Mouse (Mus musculus) forebrain, embryonic 11.5 days (tissue): ENCODE measurements around the gene Snap29. TPM values are rescaled to one million over a fixed set of nuclear protein-coding genes. Genes with fewer than 3 reads are reported as not detected.

Experiments
- ATAC-seq: fragments of 200-750 bp; cut with Nextera tagmentation; replicated peaks from 2 replicates; pipeline ENCODE4 v1.8.0; 2017; ENCODE audit warnings: moderate TSS enrichment; ENCODE audit not compliant: low FRiP score
- DNase-seq: peaks from one replicate; pipeline ENCODE4 v3.0.0-alpha.2; 2017; ENCODE audit warnings: low spot score
- H3K27ac ChIP-seq: fragments of 300-500 bp; sonication (generic); 2 replicates; pipeline ENCODE4 v1.5.1; 2014; ENCODE audit warnings: low read depth, low read length
- H3K27me3 ChIP-seq: fragments of 300-500 bp; sonication (generic); 2 replicates; pipeline ENCODE4 v1.6.1; 2014; ENCODE audit warnings: mild to moderate bottlenecking, low read length, mixed read lengths; ENCODE audit not compliant: control insufficient read depth, insufficient read depth
- H3K36me3 ChIP-seq: fragments of 300-500 bp; sonication (generic); 2 replicates; pipeline ENCODE4 v1.6.1; 2014; ENCODE audit warnings: mild to moderate bottlenecking, low read length, moderate library complexity, mixed read lengths; ENCODE audit not compliant: control insufficient read depth, insufficient read depth
- H3K4me1 ChIP-seq: fragments of 300-500 bp; sonication (generic); replicated peaks from 2 replicates; pipeline ENCODE4 v1.6.1; 2014; ENCODE audit warnings: low read length, mixed read lengths; ENCODE audit not compliant: control insufficient read depth, insufficient read depth
- H3K4me2 ChIP-seq: fragments of 300-500 bp; sonication (generic); 2 replicates; pipeline ENCODE4 v1.6.1; 2014; ENCODE audit warnings: low read depth, mild to moderate bottlenecking, low read length, moderate library complexity, mixed read lengths; ENCODE audit not compliant: severe bottlenecking
- H3K4me3 ChIP-seq: fragments of 300-500 bp; sonication (generic); 2 replicates; pipeline ENCODE4 v1.5.1; 2014; ENCODE audit warnings: low read depth, low read length
- H3K9ac ChIP-seq: fragments of 300-500 bp; sonication (generic); 2 replicates; pipeline ENCODE4 v1.6.1; 2014; ENCODE audit warnings: low read length
- H3K9me3 ChIP-seq: fragments of 300-500 bp; sonication (generic); 2 replicates; pipeline ENCODE4 v1.6.1; 2016; ENCODE audit warnings: low read length, mixed read lengths; ENCODE audit not compliant: control insufficient read depth
- WGBS: fragments of 180-500 bp; shearing (Covaris S2); extraction: QIAGEN DNeasy Blood & Tissue Kit; methylation state at CpG from one replicate; pipeline ENCODE4 v1.1.7; 2014; 5-methylcytosine and 5-hydroxymethylcytosine counted together
- polyA plus RNA-seq: library from polyadenylated mRNA; unstranded; fragments of >200 nt; fragmentation: Nextera tagmentation; extraction: Ambion mirVana; gene quantifications from 2 replicates; pipeline ENCODE4 v1.2.1, GENCODE M21; 2014

Gene Snap29
- polyA plus RNA-seq: 6.7 and 6.9 TPM in 2 replicates

GRCm38 (mm10) chr16:17405736-17406443 is at the start of gene Snap29, which contains the start of gene Pi4ka:
TSS of gene Snap29 (plus strand) at chr16:17405986.
TSS of gene Pi4ka (minus strand) at chr16:17406314.
- Histone ChIP-seq H3K4me3 (peak within 1 kb of the TSS; percentile 61), H3K36me3 (no peaks in the 10 kb centered on the region; the same call in 1 of the 2 replicates), H3K9ac (peak within 1 kb of the TSS; percentile 72), H3K9me3 (no peaks in the 10 kb centered on the region), H3K4me2 (peak within 1 kb of the TSS; percentile 75), H3K27me3 (no peaks in the 10 kb centered on the region), H3K4me1 (peaks cover 6% of the 10 kb centered on the region; the same call in 1 of the 2 replicates), H3K27ac (peak within 1 kb of the TSS; percentile 14; the same call in 1 of the 2 replicates)
- ATAC-seq (peak; percentile 98), DNase-seq (peak; percentile 100)
- WGBS: 1% methylated on average over 59 of the region's 69 CpGs

- no peaks in the 10 kb centered on the region for H3K27me3 ChIP-seq
Observed at GRCm38 (mm10) chr16:17356031-17356430, 49.8 kb upstream of the Snap29 start.

GRCm38 (mm10) chr16:17358787-17359186 is 47.0 kb upstream of the Snap29 start:
- H3K27me3 ChIP-seq: no peaks in the 10 kb centered on the region
- H3K4me3 ChIP-seq: no peak overlapping the region
- no peak overlapping the region for H3K27ac ChIP-seq
- H3K4me2 ChIP-seq: no peak overlapping the region
- no peak for DNase-seq
- WGBS: 95% methylated on average over 4 of the region's 4 CpGs
- H3K36me3 ChIP-seq: no peaks in the 10 kb centered on the region; the same call in 1 of the 2 replicates
- no peaks in the 10 kb centered on the region for H3K4me1 ChIP-seq
- no peak for ATAC-seq
- no peak overlapping the region for H3K9ac ChIP-seq
- H3K9me3 ChIP-seq: no peaks in the 10 kb centered on the region

More at GRCm38 (mm10) chr16:17356031-17356430, 49.8 kb upstream of the Snap29 start:
- Histone ChIP-seq H3K36me3 (no peaks in the 10 kb centered on the region; the same call in 1 of the 2 replicates), H3K27ac (no peak overlapping the region), H3K4me1 (no peaks in the 10 kb centered on the region), H3K4me3 (no peak overlapping the region), H3K4me2 (no peak overlapping the region), H3K9ac (no peak overlapping the region), H3K9me3 (no peaks in the 10 kb centered on the region)
- DNase-seq: no peak
- 93% methylated on average over 6 of the region's 6 CpGs for WGBS
- no peak for ATAC-seq

DNA sequence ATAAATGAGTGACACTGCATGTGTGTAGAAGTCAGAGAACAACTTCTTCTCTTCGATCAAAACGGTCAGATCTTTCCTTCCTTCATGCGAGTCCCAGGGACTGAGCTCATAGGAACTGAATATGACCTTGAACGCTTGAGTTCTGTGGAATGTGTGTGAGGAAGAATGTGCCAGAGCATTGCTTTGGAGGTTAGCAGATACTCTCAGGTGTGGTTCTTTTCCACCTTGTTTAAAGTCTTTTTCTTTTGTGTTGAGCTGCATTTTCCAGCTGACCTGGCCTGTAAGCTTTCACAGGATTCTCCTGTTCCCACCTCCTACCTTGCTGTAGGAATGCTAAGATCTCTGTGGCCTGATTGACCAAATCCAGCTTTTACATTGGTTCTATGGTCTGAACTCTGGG is 23.5 kb upstream of the Snap29 start:
- H3K27ac ChIP-seq: no peak overlapping the region
- no peak overlapping the region for H3K4me2 ChIP-seq
- ATAC-seq (no peak), DNase-seq (no peak)
- no peaks in the 10 kb centered on the region for H3K27me3 ChIP-seq
- H3K9ac ChIP-seq: no peak overlapping the region
- no peaks in the 10 kb centered on the region for H3K9me3 ChIP-seq
- H3K36me3 ChIP-seq: no peaks in the 10 kb centered on the region
- H3K4me3 ChIP-seq: no peak overlapping the region
- no peaks in the 10 kb centered on the region for H3K4me1 ChIP-seq
- 98% methylated on average over 4 of the region's 4 CpGs for WGBS

- no peaks in the 10 kb centered on the region for H3K36me3 ChIP-seq
- H3K4me3 ChIP-seq: no peak overlapping the region
- WGBS: 83% methylated on average over 2 of the region's 2 CpGs
- no peak overlapping the region for H3K27ac ChIP-seq
- no peak for ATAC-seq
- H3K4me1 ChIP-seq: no peaks in the 10 kb centered on the region
- no peaks in the 10 kb centered on the region for H3K27me3 ChIP-seq
- H3K9ac ChIP-seq: no peak overlapping the region
- H3K9me3 ChIP-seq: no peaks in the 10 kb centered on the region
- DNase-seq: no peak
- no peak overlapping the region for H3K4me2 ChIP-seq
Observed at GRCm38 (mm10) chr16:17383594-17384326, 22.0 kb upstream of the Snap29 start.

- H3K27ac ChIP-seq: no peak overlapping the region
- H3K27me3 ChIP-seq: no peaks in the 10 kb centered on the region
- H3K9ac ChIP-seq: no peak overlapping the region
- ATAC-seq: no peak
- no peak overlapping the region for H3K4me3 ChIP-seq
- H3K4me2 ChIP-seq: no peak overlapping the region
- no peaks in the 10 kb centered on the region for H3K36me3 ChIP-seq
- no peak for DNase-seq
- 88% methylated on average over 4 of the region's 4 CpGs for WGBS
- no peaks in the 10 kb centered on the region for H3K9me3 ChIP-seq
- no peaks in the 10 kb centered on the region for H3K4me1 ChIP-seq
Observed at GRCm38 (mm10) chr16:17392784-17393183, 13.0 kb upstream of the Snap29 start.

- Histone ChIP-seq H3K9me3 (no peaks in the 10 kb centered on the region), H3K4me2 (no peak overlapping the region), H3K4me1 (peaks cover 6% of the 10 kb centered on the region; the same call in 1 of the 2 replicates), H3K4me3 (no peak overlapping the region), H3K27ac (no peak overlapping the region), H3K9ac (no peak overlapping the region), H3K27me3 (no peaks in the 10 kb centered on the region), H3K36me3 (no peaks in the 10 kb centered on the region; the same call in 1 of the 2 replicates)
- WGBS: 68% methylated on average over 1 of the region's 1 CpGs
- DNase-seq (no peak), ATAC-seq (no peak)
Observed at GRCm38 (mm10) chr16:17402855-17403254, 2.9 kb upstream of the Snap29 start.

- Histone ChIP-seq H3K36me3 (no peaks in the 10 kb centered on the region; the same call in 1 of the 2 replicates), H3K27me3 (no peaks in the 10 kb centered on the region), H3K4me2 (peak overlapping the region; percentile 75), H3K4me1 (peaks cover 6% of the 10 kb centered on the region; the same call in 1 of the 2 replicates), H3K9ac (peak overlapping the region; percentile 72), H3K4me3 (peak overlapping the region; percentile 61), H3K9me3 (no peaks in the 10 kb centered on the region), H3K27ac (peak overlapping the region; percentile 14; the same call in 1 of the 2 replicates)
- DNase-seq: no peak
- under 1% methylated on average over 22 of the region's 22 CpGs for WGBS
- peak; percentile 85 for ATAC-seq
Observed at GRCm38 (mm10) chr16:17405271-17405696, 502 bp upstream of the Snap29 start.
